Mouse (Mus musculus): ENCODE data around the gene Smim15.

- TF ChIP-seq POLR2A (IDR thresholded peaks at IDR 0.05; ENCODE audit: borderline replicate concordance, low read depth, low read length) (no peak), CTCF (IDR thresholded peaks at IDR 0.05; ENCODE audit: low read depth, low read length) (no peak)
Observed at GRCm38 (mm10) chr13:107996301-107996700, 47.9 kb upstream of the Smim15 start.
